Mouse (Mus musculus): ENCODE results near the gene Ptprz1. TPM values are rescaled to one million over a fixed set of nuclear protein-coding genes. Genes with fewer than 3 reads are reported as not detected.

The Ptprz1 gene
- polyA plus RNA-seq, 1 experiment from 2014 or later, result 31.9 TPM

DNA sequence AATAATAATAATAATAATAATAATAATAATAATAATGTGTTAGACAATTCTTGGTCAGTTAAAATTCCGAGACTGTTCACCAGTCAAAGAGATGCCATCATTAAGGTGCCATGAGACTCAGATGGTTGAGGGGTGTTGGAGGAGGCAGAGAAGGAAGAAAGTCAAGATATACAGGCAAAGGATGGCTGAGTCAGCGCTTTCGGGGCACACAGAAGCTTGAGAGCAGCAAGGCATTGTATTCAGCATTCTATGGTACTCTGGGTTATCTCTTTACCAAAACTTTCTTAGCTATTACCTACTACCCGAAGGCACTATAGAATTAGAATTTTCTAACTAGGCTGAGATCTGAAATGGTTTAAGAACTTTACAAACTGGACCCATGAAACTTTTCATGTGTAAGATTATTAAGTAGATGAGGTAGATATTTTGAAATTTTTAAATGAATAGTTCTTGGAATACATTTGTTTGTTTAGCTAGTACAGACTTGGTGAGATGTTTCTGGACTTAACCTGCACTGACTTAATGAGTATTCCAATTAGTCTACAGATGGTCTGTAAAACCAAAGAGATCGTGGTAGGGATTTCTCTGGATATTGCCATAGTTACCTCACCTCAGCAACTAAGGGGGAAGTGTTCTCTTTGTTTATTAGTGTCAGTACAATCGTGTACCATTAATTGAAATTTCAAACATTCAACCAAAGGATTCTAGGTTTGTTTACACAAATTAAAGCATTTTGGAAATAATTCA is 33.4 kb downstream of the Ptprz1 start:
- peak; percentile 43; the same call in 1 of the 2 replicates for ATAC-seq (ENCODE audit: low FRiP score)

DNA sequence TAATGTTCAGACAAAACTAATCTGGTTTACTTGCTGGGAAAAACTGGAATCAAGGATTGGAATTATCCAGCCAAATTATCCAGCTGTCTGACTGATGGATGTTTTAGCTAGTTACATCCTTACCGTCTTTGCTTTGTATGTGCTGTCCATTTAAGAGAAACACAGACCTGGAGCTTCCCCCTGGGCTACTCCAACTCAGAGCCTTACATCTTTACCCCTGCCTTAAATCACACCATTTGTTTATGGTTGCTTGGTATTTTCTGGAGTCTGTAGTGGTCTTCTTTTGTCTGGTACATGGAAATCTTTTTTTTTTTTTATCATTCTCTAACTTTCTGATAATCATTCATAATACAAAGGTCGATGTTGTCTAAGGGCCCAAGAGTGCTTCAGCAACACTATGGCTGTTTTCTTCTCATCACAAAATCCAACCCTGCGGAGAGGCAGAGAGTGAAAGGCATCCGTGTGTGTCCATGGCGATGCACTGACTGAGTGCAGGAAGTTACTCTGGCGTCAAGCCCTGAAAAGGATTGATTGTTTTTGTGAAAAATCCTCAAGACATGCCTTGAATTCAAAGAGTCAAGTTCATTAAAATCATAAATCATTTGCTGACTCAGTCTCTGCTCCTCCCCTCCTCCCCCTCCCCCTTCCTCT is 34.1 kb downstream of the Ptprz1 start:
- Histone ChIP-seq H3K36me3 (ENCODE audit: control insufficient read depth, insufficient read depth, low read length) (no peaks in the 10 kb centered on the region), H3K9ac (ENCODE audit: low read length) (no peak overlapping the region), H3K9me3 (ENCODE audit: control insufficient read depth, low read length) (no peaks in the 10 kb centered on the region), H3K27me3 (ENCODE audit: control insufficient read depth, insufficient read depth, low read length) (no peaks in the 10 kb centered on the region), H3K4me2 (no peak overlapping the region), H3K4me3 (ENCODE audit: low read depth, low read length) (no peak overlapping the region), H3K27ac (ENCODE audit: low read depth, low read length) (no peak overlapping the region), H3K4me1 (ENCODE audit: control insufficient read depth, insufficient read depth, low read length) (peaks cover 11% of the 10 kb centered on the region; the same call in 1 of the 2 replicates)
- ATAC-seq (ENCODE audit: low FRiP score), result peak; percentile 69
- no peak for DNase-seq (ENCODE audit: low spot score, missing footprints)
- 41% methylated on average over 6 of the region's 6 CpGs for WGBS

More for the DNA sequence above, 33.4 kb downstream of the Ptprz1 start:
- Histone ChIP-seq H3K4me3 (ENCODE audit: low read depth, low read length) (no peak overlapping the region), H3K27ac (ENCODE audit: low read depth, low read length) (no peak overlapping the region), H3K36me3 (ENCODE audit: control insufficient read depth, insufficient read depth, low read length) (no peaks in the 10 kb centered on the region), H3K9me3 (ENCODE audit: control insufficient read depth, low read length) (no peaks in the 10 kb centered on the region), H3K4me2 (no peak overlapping the region), H3K4me1 (ENCODE audit: control insufficient read depth, insufficient read depth, low read length) (peaks cover 11% of the 10 kb centered on the region; the same call in 1 of the 2 replicates), H3K27me3 (ENCODE audit: control insufficient read depth, insufficient read depth, low read length) (no peaks in the 10 kb centered on the region), H3K9ac (ENCODE audit: low read length) (no peak overlapping the region)
- DNase-seq (ENCODE audit: low spot score, missing footprints), result no peak
- 77% methylated on average over 6 of the region's 6 CpGs for WGBS

DNA sequence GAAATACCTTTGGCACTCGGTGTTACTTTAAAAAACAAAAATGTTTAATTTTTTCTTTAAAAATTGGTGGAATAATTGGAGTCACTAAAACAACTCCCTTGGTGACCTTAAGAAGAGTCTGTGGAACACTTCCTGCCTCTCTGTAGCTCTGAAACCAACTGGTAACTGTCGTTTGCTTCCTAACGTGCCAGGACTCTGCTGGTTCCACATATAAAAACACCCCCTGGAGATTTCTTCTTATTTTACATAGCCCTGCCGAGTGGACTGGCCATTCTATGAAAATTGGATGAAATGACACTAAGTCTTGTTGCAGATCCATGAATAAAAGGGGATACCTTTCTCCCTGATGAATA is 34.6 kb downstream of the Ptprz1 start:
- ATAC-seq (ENCODE audit: low FRiP score) (0 out of 2 replicates have a peak, but pooled peaks have one; percentile 4), DNase-seq (ENCODE audit: low spot score, missing footprints) (no peak)
- H3K4me3 ChIP-seq (ENCODE audit: low read depth, low read length), result no peak overlapping the region
- H3K36me3 ChIP-seq (ENCODE audit: control insufficient read depth, insufficient read depth, low read length), result no peaks in the 10 kb centered on the region
- H3K4me2 ChIP-seq, result no peak overlapping the region
- no peak overlapping the region for H3K9ac ChIP-seq (ENCODE audit: low read length)
- no peaks in the 10 kb centered on the region for H3K27me3 ChIP-seq (ENCODE audit: control insufficient read depth, insufficient read depth, low read length)
- H3K9me3 ChIP-seq (ENCODE audit: control insufficient read depth, low read length), result no peaks in the 10 kb centered on the region
- WGBS, result 42% methylated on average over 4 of the region's 4 CpGs
- peaks cover 11% of the 10 kb centered on the region; the same call in 1 of the 2 replicates for H3K4me1 ChIP-seq (ENCODE audit: control insufficient read depth, insufficient read depth, low read length)
- no peak overlapping the region for H3K27ac ChIP-seq (ENCODE audit: low read depth, low read length)

DNA sequence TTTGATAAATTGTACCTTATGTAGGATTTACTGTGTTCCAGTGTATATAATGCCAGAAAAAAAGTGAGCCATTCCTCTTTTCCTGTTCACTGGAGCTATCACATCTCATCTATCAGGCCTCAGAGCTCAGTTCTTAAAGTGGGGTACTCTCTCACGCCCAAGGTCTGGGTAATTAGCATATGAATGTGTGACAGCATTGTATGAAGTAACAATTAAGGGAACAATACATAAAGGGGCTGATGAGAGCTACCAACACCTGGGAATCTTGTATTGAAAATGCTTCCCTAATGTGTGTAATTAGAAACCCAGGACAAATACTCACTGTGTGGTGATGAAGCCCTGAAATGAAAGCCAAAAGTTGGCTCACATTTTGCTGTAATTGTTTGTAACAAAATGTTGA is 47.6 kb downstream of the Ptprz1 start:
- 7% methylated on average over 1 of the region's 1 CpGs for WGBS
- Histone ChIP-seq H3K9me3 (ENCODE audit: control insufficient read depth, low read length) (no peaks in the 10 kb centered on the region), H3K27me3 (ENCODE audit: control insufficient read depth, insufficient read depth, low read length) (no peaks in the 10 kb centered on the region), H3K4me2 (peak overlapping the region; percentile 6; the same call in 1 of the 2 replicates), H3K27ac (ENCODE audit: low read depth, low read length) (peak overlapping the region; percentile 35; the same call in 1 of the 2 replicates), H3K4me1 (ENCODE audit: control insufficient read depth, insufficient read depth, low read length) (peaks cover 11% of the 10 kb centered on the region), H3K36me3 (ENCODE audit: control insufficient read depth, insufficient read depth, low read length) (no peaks in the 10 kb centered on the region), H3K4me3 (ENCODE audit: low read depth, low read length) (no peak overlapping the region), H3K9ac (ENCODE audit: low read length) (no peak overlapping the region)
- DNase-seq (ENCODE audit: low spot score, missing footprints) (peak; percentile 90), ATAC-seq (ENCODE audit: low FRiP score) (peak; percentile 84)

DNA sequence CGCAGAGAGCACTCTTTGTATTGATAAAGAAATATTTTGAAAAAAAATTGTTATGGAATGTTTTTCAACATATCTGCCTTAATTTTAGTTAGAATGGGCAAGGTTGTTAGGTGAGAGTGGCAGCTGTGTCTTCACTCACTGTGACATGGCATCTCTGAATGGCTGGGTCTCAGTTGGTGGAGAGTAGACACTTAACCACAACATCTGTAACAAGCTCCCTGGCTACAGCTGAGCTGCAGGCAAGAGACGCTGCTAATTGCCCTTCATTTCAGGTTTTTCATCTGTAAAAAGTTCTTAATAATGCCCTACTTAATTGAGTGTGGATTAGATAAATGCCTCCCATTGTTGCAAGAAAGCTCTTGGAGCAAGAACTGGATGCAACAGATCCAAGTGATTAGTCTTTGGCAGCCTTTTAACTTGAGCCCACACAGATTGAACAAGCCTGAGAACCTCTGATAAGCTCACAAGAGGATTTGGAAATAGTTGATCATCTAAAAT is 57.5 kb downstream of the Ptprz1 start:
- ATAC-seq (ENCODE audit: low FRiP score), result no peak
- 63% methylated on average over 2 of the region's 2 CpGs for WGBS

DNA sequence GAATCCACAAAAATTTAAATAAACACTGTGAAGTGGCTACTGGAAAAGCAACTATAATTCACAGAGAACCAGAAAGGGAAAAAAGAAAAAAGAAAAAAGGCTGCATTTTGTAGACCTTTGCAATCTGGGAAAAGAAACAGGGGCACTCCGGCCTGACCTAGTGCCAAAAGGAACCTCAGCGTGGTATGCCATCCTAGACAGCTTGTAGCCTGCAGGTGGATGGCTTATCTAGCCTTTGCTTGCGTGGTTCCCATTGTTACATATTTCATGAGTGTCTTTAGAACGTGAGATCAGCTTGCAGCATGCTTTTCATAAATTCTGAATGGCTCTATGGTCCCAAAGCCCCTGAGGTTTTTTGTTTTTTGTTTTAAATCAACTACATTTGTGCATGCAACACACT is 61.8 kb downstream of the Ptprz1 start:
- no peak overlapping the region for H3K9ac ChIP-seq (ENCODE audit: low read length)
- H3K4me2 ChIP-seq, result no peak overlapping the region
- no peak for ATAC-seq (ENCODE audit: low FRiP score)
- no peaks in the 10 kb centered on the region for H3K36me3 ChIP-seq (ENCODE audit: control insufficient read depth, insufficient read depth, low read length)
- no peaks in the 10 kb centered on the region for H3K9me3 ChIP-seq (ENCODE audit: control insufficient read depth, low read length)
- no peak for DNase-seq (ENCODE audit: low spot score, missing footprints)
- H3K27me3 ChIP-seq (ENCODE audit: control insufficient read depth, insufficient read depth, low read length), result no peaks in the 10 kb centered on the region
- no peak overlapping the region for H3K4me3 ChIP-seq (ENCODE audit: low read depth, low read length)
- no peak overlapping the region for H3K27ac ChIP-seq (ENCODE audit: low read depth, low read length)
- WGBS, result 70% methylated on average over 4 of the region's 4 CpGs
- H3K4me1 ChIP-seq (ENCODE audit: control insufficient read depth, insufficient read depth, low read length), result no peaks in the 10 kb centered on the region

More for the DNA sequence above, 57.5 kb downstream of the Ptprz1 start:
- no peaks in the 10 kb centered on the region for H3K27me3 ChIP-seq (ENCODE audit: control insufficient read depth, insufficient read depth, low read length)
- no peak overlapping the region for H3K27ac ChIP-seq (ENCODE audit: low read depth, low read length)
- no peaks in the 10 kb centered on the region for H3K4me1 ChIP-seq (ENCODE audit: control insufficient read depth, insufficient read depth, low read length)
- H3K9me3 ChIP-seq (ENCODE audit: control insufficient read depth, low read length), result no peaks in the 10 kb centered on the region
- DNase-seq (ENCODE audit: low spot score, missing footprints), result no peak
- no peaks in the 10 kb centered on the region for H3K36me3 ChIP-seq (ENCODE audit: control insufficient read depth, insufficient read depth, low read length)
- H3K9ac ChIP-seq (ENCODE audit: low read length), result no peak overlapping the region
- no peak overlapping the region for H3K4me2 ChIP-seq
- H3K4me3 ChIP-seq (ENCODE audit: low read depth, low read length), result no peak overlapping the region

DNA sequence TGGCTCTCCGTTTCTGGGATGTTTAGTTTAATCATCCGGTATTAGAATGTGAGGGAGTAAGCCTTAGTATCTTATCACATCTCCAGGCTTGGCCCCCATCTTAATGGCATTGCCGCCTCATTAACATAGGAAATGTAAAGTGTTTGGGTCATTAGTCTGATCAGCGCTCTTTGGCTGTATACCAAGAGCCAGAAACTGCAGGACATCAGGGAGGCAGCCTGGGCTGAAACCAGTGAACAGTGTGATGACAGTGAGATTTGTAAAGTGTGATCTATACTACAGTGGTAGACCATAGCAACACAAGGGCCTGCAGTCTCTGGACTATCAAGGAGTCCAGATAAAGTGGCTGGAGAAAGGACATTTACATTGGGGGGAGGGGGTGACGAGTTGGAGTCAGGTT is 62.2 kb downstream of the Ptprz1 start:
- Histone ChIP-seq H3K4me1 (ENCODE audit: control insufficient read depth, insufficient read depth, low read length) (no peaks in the 10 kb centered on the region), H3K27me3 (ENCODE audit: control insufficient read depth, insufficient read depth, low read length) (no peaks in the 10 kb centered on the region), H3K9ac (ENCODE audit: low read length) (no peak overlapping the region), H3K4me3 (ENCODE audit: low read depth, low read length) (no peak overlapping the region), H3K9me3 (ENCODE audit: control insufficient read depth, low read length) (no peaks in the 10 kb centered on the region), H3K27ac (ENCODE audit: low read depth, low read length) (no peak overlapping the region), H3K4me2 (no peak overlapping the region), H3K36me3 (ENCODE audit: control insufficient read depth, insufficient read depth, low read length) (no peaks in the 10 kb centered on the region)
- ATAC-seq (ENCODE audit: low FRiP score) (peak; percentile 52; the same call in 1 of the 2 replicates), DNase-seq (ENCODE audit: low spot score, missing footprints) (no peak)
- 69% methylated on average over 5 of the region's 5 CpGs for WGBS

DNA sequence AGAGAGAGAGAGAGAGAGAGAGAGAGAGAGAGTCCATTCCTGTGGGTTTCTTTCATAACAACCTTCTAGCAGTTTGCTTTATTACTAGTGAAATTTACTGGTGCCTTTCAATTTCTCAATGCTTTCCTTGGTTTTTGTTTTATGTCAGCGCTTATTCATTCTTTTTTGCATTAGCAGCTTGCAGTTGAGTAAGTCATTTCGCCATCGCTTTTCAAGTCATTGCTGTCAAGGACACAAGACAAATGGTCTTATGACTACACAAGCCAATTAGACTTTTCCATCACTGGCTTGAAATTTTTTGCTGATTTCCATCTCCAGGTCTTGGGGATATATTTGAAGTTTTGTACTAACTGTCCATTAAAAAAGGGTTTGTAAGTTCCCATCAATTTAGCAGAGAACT is 68.9 kb downstream of the Ptprz1 start:
- no peaks in the 10 kb centered on the region for H3K36me3 ChIP-seq (ENCODE audit: control insufficient read depth, insufficient read depth, low read length)
- no peak overlapping the region for H3K4me3 ChIP-seq (ENCODE audit: low read depth, low read length)
- no peak overlapping the region for H3K9ac ChIP-seq (ENCODE audit: low read length)
- no peaks in the 10 kb centered on the region for H3K27me3 ChIP-seq (ENCODE audit: control insufficient read depth, insufficient read depth, low read length)
- ATAC-seq (ENCODE audit: low FRiP score) (no peak), DNase-seq (ENCODE audit: low spot score, missing footprints) (no peak)
- no peaks in the 10 kb centered on the region for H3K9me3 ChIP-seq (ENCODE audit: control insufficient read depth, low read length)
- no peak overlapping the region for H3K27ac ChIP-seq (ENCODE audit: low read depth, low read length)
- no peaks in the 10 kb centered on the region for H3K4me1 ChIP-seq (ENCODE audit: control insufficient read depth, insufficient read depth, low read length)
- H3K4me2 ChIP-seq, result no peak overlapping the region
- 99% methylated on average over 3 of the region's 3 CpGs for WGBS

DNA sequence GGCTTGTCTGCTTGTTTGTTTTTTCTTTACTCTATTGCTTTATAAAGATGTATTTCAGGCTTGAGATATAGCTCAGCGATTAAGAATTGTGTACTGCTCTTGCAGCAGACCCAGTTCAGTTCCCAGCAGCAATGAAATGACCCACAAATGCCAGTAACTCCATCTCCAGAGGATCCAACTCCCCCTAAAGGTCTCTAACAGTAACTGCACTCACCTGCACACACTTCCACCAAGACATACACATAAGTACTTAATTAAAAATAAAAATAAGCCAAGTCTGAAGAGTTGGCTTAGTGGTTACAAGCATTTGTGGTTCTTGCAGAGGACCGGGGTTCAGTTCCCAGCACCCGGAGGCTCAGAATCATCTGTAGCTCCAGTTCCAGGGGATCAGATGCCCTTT is 88.1 kb downstream of the Ptprz1 start:
- Histone ChIP-seq H3K4me3 (ENCODE audit: low read depth, low read length) (no peak overlapping the region), H3K4me2 (no peak overlapping the region), H3K27me3 (ENCODE audit: control insufficient read depth, insufficient read depth, low read length) (no peaks in the 10 kb centered on the region), H3K36me3 (ENCODE audit: control insufficient read depth, insufficient read depth, low read length) (no peaks in the 10 kb centered on the region), H3K4me1 (ENCODE audit: control insufficient read depth, insufficient read depth, low read length) (no peaks in the 10 kb centered on the region), H3K9me3 (ENCODE audit: control insufficient read depth, low read length) (no peaks in the 10 kb centered on the region; the same call in 1 of the 2 replicates), H3K27ac (ENCODE audit: low read depth, low read length) (no peak overlapping the region), H3K9ac (ENCODE audit: low read length) (no peak overlapping the region)
- ATAC-seq (ENCODE audit: low FRiP score), result no peak
- WGBS, result 83% methylated on average over 3 of the region's 3 CpGs
- no peak for DNase-seq (ENCODE audit: low spot score, missing footprints)

All from midbrain, embryonic 11.5 days (tissue).